ENCODE assay signal across 7 mouse cellular contexts in the genomic region with DNA sequence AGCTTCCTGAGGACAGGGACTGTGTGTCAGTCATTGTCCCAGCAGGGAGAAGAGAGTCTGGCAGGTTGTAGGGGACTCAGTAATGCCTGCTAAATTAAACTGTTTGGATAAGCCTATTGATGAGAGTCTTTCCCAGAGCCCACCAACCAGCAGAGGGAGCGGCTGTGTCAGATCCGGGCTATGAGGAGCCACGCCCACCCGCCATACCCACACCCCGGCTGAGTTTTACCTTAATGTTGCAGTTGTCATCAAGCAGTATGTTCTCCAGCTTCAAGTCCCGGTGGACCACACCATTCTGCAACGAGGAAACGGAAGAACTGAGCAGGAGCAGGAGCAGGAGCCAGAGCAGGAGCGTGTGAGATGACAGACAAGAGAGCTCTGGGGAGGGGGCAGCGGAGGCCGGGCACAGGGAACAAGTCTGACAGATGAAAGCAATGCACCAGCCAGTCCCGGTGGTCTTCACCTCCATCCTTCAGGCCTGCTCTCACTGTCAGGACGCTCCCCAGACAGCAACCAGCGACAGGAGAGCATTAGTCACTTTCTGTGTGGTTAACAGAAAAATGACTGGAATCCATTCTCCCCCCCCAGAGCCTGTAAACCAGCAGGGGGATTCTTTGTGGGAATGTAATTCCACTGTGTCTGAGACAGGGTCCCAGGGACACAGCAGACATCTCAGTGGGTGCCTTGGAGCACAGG. TPM values are rescaled to one million over a fixed set of nuclear protein-coding genes. Genes with fewer than 3 reads are reported as not detected.
DNase-seq lines count a peak whose midpoint lies in the region; ATAC-seq and TF ChIP-seq lines count a peak whose summit lies in the region.

No protein-coding gene starts in this region.

- peak; percentile 69 for DNase-seq in lung, embryonic 14.5 days
- no peak for DNase-seq in lung, adult 18-20 months
- no peak for DNase-seq in spleen, postnatal 14 days (ENCODE audit: low spot score in 2 of 2)
- no peak for DNase-seq in frontal cortex, postnatal 25 days (ENCODE audit: low spot score in 2 of 2)

- H3ac ChIP-seq in myocyte (ENCODE audit: control insufficient read depth, insufficient read length) = no peak overlapping the region

- WGBS in lung, embryonic 14.5 days = 23% methylated on average over 14 of the region's 14 CpGs
- 20% methylated on average over 14 of the region's 14 CpGs for WGBS in embryonic facial prominence, embryonic 12.5 days
- WGBS in intestine, postnatal 0 days = 30% methylated on average over 14 of the region's 14 CpGs

- peaks cover 5% of the 10 kb centered on the region; the same call in 1 of the 2 replicates for H3K36me3 ChIP-seq in lung, embryonic 14.5 days (ENCODE audit: insufficient read depth)
- H3K36me3 ChIP-seq in embryonic facial prominence, embryonic 12.5 days = no peaks in the 10 kb centered on the region; the same call in 1 of the 2 replicates
- no peaks in the 10 kb centered on the region for H3K36me3 ChIP-seq in intestine, postnatal 0 days (ENCODE audit: control insufficient read depth, insufficient read depth)
- no peaks in the 10 kb centered on the region for H3K36me3 ChIP-seq in myocyte (ENCODE audit: control insufficient read depth, insufficient read depth)

- no peak for TF ChIP-seq POLR2A in myocyte (IDR thresholded peaks at IDR 0.05; ENCODE audit: insufficient read length, low read depth)

- H3K27ac ChIP-seq in lung, embryonic 14.5 days (ENCODE audit: low read depth) = no peak overlapping the region
- peak overlapping the region; percentile 65 for H3K27ac ChIP-seq in embryonic facial prominence, embryonic 12.5 days
- no peak overlapping the region for H3K27ac ChIP-seq in intestine, postnatal 0 days (ENCODE audit: low read depth, low read length)

- H3K4me2 ChIP-seq in lung, embryonic 14.5 days = peak overlapping the region; percentile 31
- peak overlapping the region; percentile 14; the same call in 1 of the 2 replicates for H3K4me2 ChIP-seq in embryonic facial prominence, embryonic 12.5 days (replicated peaks)
- H3K4me2 ChIP-seq in intestine, postnatal 0 days (replicated peaks; ENCODE audit: low read depth) = 0 out of 2 replicates have a peak overlapping the region, but pooled peaks have one; percentile 9
- H3K4me2 ChIP-seq in myocyte (ENCODE audit: low read depth) = peak overlapping the region; percentile 75

- peak; percentile 52 for TF ChIP-seq CTCF in lung, embryonic 14.5 days (IDR thresholded peaks at IDR 0.05; ENCODE audit: low read depth)
- peak; percentile 51 for TF ChIP-seq CTCF in intestine, postnatal 0 days (IDR thresholded peaks at IDR 0.05; ENCODE audit: low read depth)

- H3K27me3 ChIP-seq in lung, embryonic 14.5 days (ENCODE audit: insufficient read depth, low read length) = no peaks in the 10 kb centered on the region
- H3K27me3 ChIP-seq in embryonic facial prominence, embryonic 12.5 days = no peaks in the 10 kb centered on the region
- no peaks in the 10 kb centered on the region for H3K27me3 ChIP-seq in intestine, postnatal 0 days (replicated peaks; ENCODE audit: control insufficient read depth, insufficient read depth, low read length)
- H3K27me3 ChIP-seq in myocyte (ENCODE audit: control insufficient read depth, insufficient read depth, insufficient read length) = no peaks in the 10 kb centered on the region

- no peak for ATAC-seq in lung, embryonic 14.5 days (ENCODE audit: insufficient read depth)
- ATAC-seq in embryonic facial prominence, embryonic 12.5 days (ENCODE audit: insufficient number of reproducible peaks, insufficient read depth, low FRiP score, low TSS enrichment) = no peak
- ATAC-seq in intestine, postnatal 0 days = no peak

- H3K9ac ChIP-seq in lung, embryonic 14.5 days = no peak overlapping the region
- H3K9ac ChIP-seq in embryonic facial prominence, embryonic 12.5 days = no peak overlapping the region
- no peak overlapping the region for H3K9ac ChIP-seq in intestine, postnatal 0 days (ENCODE audit: low read depth, low read length)

- H3K9me3 ChIP-seq in lung, embryonic 14.5 days (ENCODE audit: low read depth, low read length) = no peaks in the 10 kb centered on the region
- no peaks in the 10 kb centered on the region for H3K9me3 ChIP-seq in embryonic facial prominence, embryonic 12.5 days
- H3K9me3 ChIP-seq in intestine, postnatal 0 days (ENCODE audit: control insufficient read depth) = no peaks in the 10 kb centered on the region

- H3K4me1 ChIP-seq in lung, embryonic 14.5 days (ENCODE audit: insufficient read depth) = peaks cover 53% of the 10 kb centered on the region
- H3K4me1 ChIP-seq in embryonic facial prominence, embryonic 12.5 days = peaks cover 49% of the 10 kb centered on the region
- no peaks in the 10 kb centered on the region for H3K4me1 ChIP-seq in intestine, postnatal 0 days (replicated peaks; ENCODE audit: control insufficient read depth, insufficient read depth, low read length)

- H3K79me2 ChIP-seq in myocyte (ENCODE audit: control insufficient read depth, insufficient read depth) = no peaks in the 10 kb centered on the region

- no peak overlapping the region for H3K4me3 ChIP-seq in lung, embryonic 14.5 days (ENCODE audit: low read depth, low read length)
- H3K4me3 ChIP-seq in embryonic facial prominence, embryonic 12.5 days = no peak overlapping the region
- no peak overlapping the region for H3K4me3 ChIP-seq in intestine, postnatal 0 days (ENCODE audit: low read depth, low read length)
- peak overlapping the region; percentile 19 for H3K4me3 ChIP-seq in myocyte

TF ChIP-seq in myocyte, 11 proteins besides CTCF, POLR2A, EP300 and RAD21:
- TF ChIP-seq TCF12 (IDR thresholded peaks at IDR 0.05; ENCODE audit: insufficient read depth, poor library complexity, severe bottlenecking) = no peak
- TF ChIP-seq MYOD1 (IDR thresholded peaks at IDR 0.05; ENCODE audit: control insufficient read depth in 1 of 3, insufficient read length in 2 of 3, low read depth in 2 of 3) = peak in 1 of 3 experiments; percentile 1
- no peak for TF ChIP-seq E2F4 (IDR thresholded peaks at IDR 0.05; ENCODE audit: insufficient read depth)

RNA-seq across cellular contexts. Expression of a gene that starts 48.2 kb away (rescaled TPM):
- polyA plus RNA-seq in lung, embryonic 14.5 days (2014; fragmentation: Nextera tagmentation; extraction: Ambion mirVana) = 1.5 and 1.8 TPM in 2 replicates
- 3.5 and 3.8 TPM in 2 replicates for polyA plus RNA-seq in embryonic facial prominence, embryonic 12.5 days (2016; fragmentation: Nextera tagmentation; extraction: Ambion mirVana)
- 0.37 and 0.55 TPM in 2 replicates for polyA plus RNA-seq in intestine, postnatal 0 days (2015; fragmentation: Nextera tagmentation; extraction: Ambion mirVana)
- polyA plus RNA-seq in myocyte (2012; fragmentation: generic; extraction: Trizol) = 21.8 TPM

Comparison
In these comparisons a context has a peak if more than half of its experiments do, and no peak if none do; other contexts are left out.
1. H3K4me2 ChIP-seq: peak in every context shown above with its lines; median percentile 75 in myocyte; 31 in lung, embryonic 14.5 days; 14 in embryonic facial prominence, embryonic 12.5 days; 9 in intestine, postnatal 0 days.